Mouse (Mus musculus): ENCODE results near the gene Tbc1d12.

Gene Tbc1d12

GRCm38 (mm10) chr19:38913786-38914185 lies 77.4 kb downstream of the Tbc1d12 start:
- DNase-seq (ENCODE audit: low spot score in 2 of 2), result no peak

DNA sequence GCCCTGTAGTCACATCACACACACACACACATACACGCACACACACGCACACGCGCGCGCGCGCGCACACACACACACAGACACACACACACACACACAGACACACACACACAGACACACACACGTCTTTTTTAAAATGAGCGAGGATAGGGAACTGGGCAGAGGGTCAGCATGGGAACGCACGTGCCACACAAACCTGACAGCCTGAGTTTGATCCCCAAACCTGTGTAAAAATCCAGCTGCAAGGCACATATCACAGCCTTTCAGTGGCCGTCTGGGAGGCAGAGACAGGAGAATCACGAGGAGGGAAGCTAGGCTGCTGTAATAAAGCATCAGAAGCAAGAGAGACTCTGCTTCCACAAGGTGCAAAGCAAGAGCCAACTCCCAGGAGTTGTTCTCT lies 78.5 kb downstream of the Tbc1d12 start:
- no peak for DNase-seq (ENCODE audit: low spot score in 2 of 2)

DNA sequence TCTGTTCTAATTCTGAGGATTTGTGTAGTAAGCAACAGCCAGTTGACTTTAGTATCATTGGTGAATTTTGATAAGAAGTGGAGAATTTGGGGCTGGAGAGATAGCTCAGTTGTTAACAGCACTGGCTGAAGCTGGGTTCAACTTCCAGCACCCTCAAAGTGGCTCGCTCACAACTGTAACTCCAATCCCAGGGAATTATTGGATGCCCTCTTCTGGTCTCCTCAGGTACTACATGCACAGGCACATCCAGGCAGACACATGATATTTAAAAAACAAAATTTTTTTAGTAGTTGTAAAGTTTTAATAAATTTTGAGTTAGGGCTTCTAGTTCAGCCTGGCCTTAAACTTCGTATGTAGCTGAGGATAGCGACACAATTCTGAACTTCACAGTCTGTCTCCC lies 79.3 kb downstream of the Tbc1d12 start:
- DNase-seq (ENCODE audit: low spot score in 2 of 2), result peak; percentile 38 to 57

DNA sequence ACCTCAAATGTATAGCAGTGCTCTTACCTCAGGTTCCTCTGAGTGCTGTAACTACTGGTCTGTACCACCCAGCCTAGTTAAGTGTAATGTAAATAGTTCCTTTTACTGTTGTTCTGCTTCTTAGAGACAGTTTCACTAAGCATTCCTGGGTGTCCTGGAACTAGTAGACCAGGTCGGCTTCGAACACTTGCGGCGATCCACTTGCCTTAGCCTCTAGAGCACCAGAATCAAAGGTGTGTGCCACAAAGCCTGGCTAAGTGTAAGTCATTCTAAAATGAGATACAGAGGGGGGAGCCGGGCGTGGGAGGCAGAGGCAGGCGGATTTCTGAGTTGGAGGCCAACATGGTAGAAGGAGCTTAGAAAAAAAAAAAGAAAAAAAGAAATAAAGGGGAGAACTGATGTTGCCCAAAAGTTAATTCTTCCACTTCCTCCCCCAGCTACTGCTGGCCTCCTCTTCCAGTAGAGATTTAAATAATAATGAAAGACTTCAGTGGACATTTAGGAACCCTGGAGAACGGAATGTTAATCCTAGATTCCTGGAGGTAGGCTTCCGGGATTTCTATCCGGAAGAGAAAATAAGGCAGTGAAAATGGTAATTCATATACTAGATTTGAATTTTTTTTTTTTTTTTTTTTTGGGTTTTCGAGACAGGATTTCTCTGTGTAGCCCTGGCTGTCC lies 92.2 kb downstream of the Tbc1d12 start:
- DNase-seq (ENCODE audit: low spot score in 2 of 2), result no peak

DNA sequence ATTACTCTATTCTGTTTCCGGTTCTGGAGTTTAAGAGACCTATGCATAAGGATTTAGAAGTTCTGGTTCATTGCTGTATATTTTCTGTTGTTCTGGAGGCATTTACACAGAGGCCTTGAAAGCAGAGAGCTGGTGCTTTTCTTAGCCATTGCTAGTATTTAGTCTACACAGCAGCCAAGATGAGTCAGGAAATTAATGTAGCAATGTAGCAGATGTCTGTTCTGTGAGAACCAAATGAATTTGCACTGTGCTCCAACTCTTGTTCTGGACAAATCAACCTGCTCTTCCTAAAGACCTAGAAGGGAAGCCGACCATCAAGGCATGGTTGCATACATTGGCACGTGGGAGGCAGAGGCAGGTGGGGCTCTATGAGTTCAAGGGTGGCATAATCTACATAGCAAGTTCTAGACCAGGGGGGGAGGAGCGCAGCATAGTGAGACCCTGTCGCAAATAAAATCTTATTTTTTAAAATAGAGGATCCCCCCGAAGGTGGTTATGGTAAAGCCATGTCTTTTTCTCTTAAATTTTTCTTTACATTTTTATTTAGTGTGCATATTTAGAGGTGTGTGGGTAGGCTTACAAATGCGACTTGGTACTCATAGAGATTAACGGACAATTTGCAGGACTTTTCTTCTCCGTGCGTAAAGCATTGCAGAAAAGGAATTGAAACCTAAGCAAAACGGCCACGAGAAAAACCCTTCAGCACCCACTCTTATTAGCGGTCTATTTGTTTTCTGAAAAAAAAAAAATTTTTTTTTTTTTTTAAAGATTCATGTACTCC lies 93.3 kb downstream of the Tbc1d12 start:
- DNase-seq (ENCODE audit: low spot score in 2 of 2), result peak; percentile 13 to 25

DNA sequence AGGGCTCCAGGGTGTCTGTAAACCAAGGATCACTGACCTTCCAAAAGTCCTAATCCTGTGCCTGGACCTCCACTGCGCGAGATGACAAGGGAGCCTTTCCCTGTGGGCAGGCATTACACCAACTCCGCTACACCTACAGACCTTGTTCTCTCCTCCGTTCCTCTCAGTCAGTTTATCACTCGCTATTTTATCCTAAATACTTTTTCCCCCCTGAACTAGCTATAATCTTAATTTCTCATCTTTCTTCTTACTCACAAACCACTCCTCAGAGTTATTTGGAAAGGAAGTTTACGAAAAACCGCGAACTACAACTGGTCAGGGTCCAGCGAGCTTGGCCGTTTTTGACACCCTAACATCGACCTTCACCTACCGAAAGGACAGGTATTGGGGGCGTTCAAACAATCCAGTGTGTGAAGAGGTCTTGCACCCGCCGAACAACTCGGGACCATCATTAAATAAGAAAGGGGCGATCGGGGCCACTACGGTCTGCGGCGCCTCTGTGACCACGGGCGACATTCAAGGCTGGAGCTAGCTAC lies 93.9 kb downstream of the Tbc1d12 start:
- DNase-seq (ENCODE audit: low spot score in 2 of 2), result peak in 1 of 2 experiments; percentile 6

- peak; percentile 69 to 73 for DNase-seq (ENCODE audit: low spot score in 2 of 2)
These were observed 94.6 kb downstream of the Tbc1d12 start, which contains the start of gene Hells for GRCm38 (mm10) chr19:38930788-38931565. Gene Hells, plus strand, starts transcription at chr19:38930915.

DNA sequence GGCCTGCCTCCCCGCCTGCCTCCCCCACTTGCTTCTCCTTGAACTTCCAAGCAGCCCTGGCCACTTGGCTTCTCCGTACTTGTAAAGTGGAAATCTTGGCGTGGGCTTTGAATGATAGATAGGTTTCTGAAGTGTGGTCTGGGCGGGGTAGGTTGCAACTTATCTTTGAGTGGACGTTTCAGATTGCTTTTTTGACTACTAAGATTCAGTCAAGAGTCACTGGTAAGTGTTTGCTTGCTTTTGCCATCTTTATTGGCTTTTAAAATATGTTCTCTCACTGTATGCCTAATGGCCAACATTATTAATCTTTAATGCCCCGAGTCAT lies 95.1 kb downstream of the Tbc1d12 start:
- DNase-seq (ENCODE audit: low spot score in 2 of 2), result no peak

GRCm38 (mm10) chr19:38944590-38945307 lies 108.4 kb downstream of the Tbc1d12 start:
- DNase-seq (ENCODE audit: low spot score in 2 of 2), result no peak
